Mouse (Mus musculus) erythroblast, embryonic 14.5 days (primary cell): ENCODE measurements at regions not wholly inside any gene's neighbourhood (a gene's known extent, or its start where the extent isn't known, plus 50 kb on each side); places are given as distances from the start of the nearest gene placed in this dataset.

Experiments used
- H3K27me3 ChIP-seq: 2 replicates; pipeline ENCODE4 v1.6.1; 2012; ENCODE audit warnings: inconsistent platforms; ENCODE audit not compliant: control insufficient read depth
- H3K36me3 ChIP-seq: 2 replicates; pipeline ENCODE4 v1.6.1; 2012; ENCODE audit warnings: mild to moderate bottlenecking, inconsistent platforms; ENCODE audit not compliant: control insufficient read depth
- H3K4me1 ChIP-seq: 2 replicates; pipeline ENCODE4 v1.6.1; 2012; ENCODE audit warnings: inconsistent platforms; ENCODE audit not compliant: control insufficient read depth
- H3K4me3 ChIP-seq: replicated peaks from 2 replicates; pipeline ENCODE3; 2012; ENCODE audit warnings: moderate library complexity, mild to moderate bottlenecking, inconsistent platforms
- H3K9me3 ChIP-seq: 2 replicates; pipeline ENCODE4 v1.6.1; 2012; ENCODE audit warnings: low read length, inconsistent platforms, mixed read lengths; ENCODE audit not compliant: control insufficient read depth
- GATA1 ChIP-seq: IDR thresholded peaks from 2 replicates; pipeline ENCODE4 v1.6.1; 2012; ENCODE audit warnings: low read length, inconsistent platforms, mixed read lengths
- TAL1 ChIP-seq: IDR thresholded peaks from 3 replicates; pipeline ENCODE4 v1.6.1; 2012; ENCODE audit warnings: low read length, inconsistent platforms, mixed read lengths

GRCm38 (mm10) chr10:98808644-98809043 lies 105.6 kb upstream of the Atp2b1 start:
- no peaks in the 10 kb centered on the region for H3K27me3 ChIP-seq
- H3K4me3 ChIP-seq = no peak overlapping the region
- H3K36me3 ChIP-seq = no peaks in the 10 kb centered on the region
- H3K4me1 ChIP-seq = no peaks in the 10 kb centered on the region
- H3K9me3 ChIP-seq = no peaks in the 10 kb centered on the region
- no peak for TF ChIP-seq GATA1
- TF ChIP-seq TAL1 = no peak

GRCm38 (mm10) chr10:98829051-98829450 lies 85.2 kb upstream of the Atp2b1 start:
- peaks cover 2% of the 10 kb centered on the region; the same call in 1 of the 2 replicates for H3K4me1 ChIP-seq
- no peak overlapping the region for H3K4me3 ChIP-seq
- H3K36me3 ChIP-seq = no peaks in the 10 kb centered on the region
- no peaks in the 10 kb centered on the region for H3K27me3 ChIP-seq
- no peaks in the 10 kb centered on the region for H3K9me3 ChIP-seq
- TF ChIP-seq GATA1 (no peak), TAL1 (no peak)

GRCm38 (mm10) chr10:98831488-98831887 lies 82.7 kb upstream of the Atp2b1 start:
- no peak overlapping the region for H3K4me3 ChIP-seq
- H3K9me3 ChIP-seq = no peaks in the 10 kb centered on the region
- H3K27me3 ChIP-seq = no peaks in the 10 kb centered on the region
- H3K4me1 ChIP-seq = peaks cover 2% of the 10 kb centered on the region; the same call in 1 of the 2 replicates
- no peaks in the 10 kb centered on the region for H3K36me3 ChIP-seq
- TF ChIP-seq TAL1 (no peak), GATA1 (no peak)

- Histone ChIP-seq H3K4me1 (peaks cover 9% of the 10 kb centered on the region), H3K4me3 (no peak overlapping the region), H3K36me3 (no peaks in the 10 kb centered on the region), H3K27me3 (no peaks in the 10 kb centered on the region), H3K9me3 (no peaks in the 10 kb centered on the region)
- no peak for TF ChIP-seq GATA1
- TF ChIP-seq TAL1 = no peak
Observed at GRCm38 (mm10) chr10:98837289-98838181, 76.7 kb upstream of the Atp2b1 start.

- H3K36me3 ChIP-seq = no peaks in the 10 kb centered on the region
- no peaks in the 10 kb centered on the region for H3K9me3 ChIP-seq
- TF ChIP-seq GATA1 = no peak
- TF ChIP-seq TAL1 = no peak
- H3K4me3 ChIP-seq = no peak overlapping the region
- H3K4me1 ChIP-seq = peaks cover 9% of the 10 kb centered on the region
- H3K27me3 ChIP-seq = no peaks in the 10 kb centered on the region
Observed at GRCm38 (mm10) chr10:98838926-98839679, 75.1 kb upstream of the Atp2b1 start.

GRCm38 (mm10) chr10:98839963-98840362 lies 74.2 kb upstream of the Atp2b1 start:
- Histone ChIP-seq H3K27me3 (no peaks in the 10 kb centered on the region), H3K4me3 (no peak overlapping the region), H3K9me3 (no peaks in the 10 kb centered on the region), H3K4me1 (peaks cover 9% of the 10 kb centered on the region), H3K36me3 (no peaks in the 10 kb centered on the region)
- TF ChIP-seq TAL1 (no peak), GATA1 (no peak)

GRCm38 (mm10) chr10:98840411-98840810 lies 73.8 kb upstream of the Atp2b1 start:
- Histone ChIP-seq H3K9me3 (no peaks in the 10 kb centered on the region), H3K4me3 (no peak overlapping the region), H3K4me1 (peaks cover 9% of the 10 kb centered on the region), H3K27me3 (no peaks in the 10 kb centered on the region), H3K36me3 (no peaks in the 10 kb centered on the region)
- TF ChIP-seq TAL1 = no peak
- TF ChIP-seq GATA1 = no peak

- H3K9me3 ChIP-seq = no peaks in the 10 kb centered on the region
- H3K27me3 ChIP-seq = no peaks in the 10 kb centered on the region
- no peak overlapping the region for H3K4me3 ChIP-seq
- TF ChIP-seq TAL1 = no peak
- no peak for TF ChIP-seq GATA1
- no peaks in the 10 kb centered on the region for H3K36me3 ChIP-seq
- H3K4me1 ChIP-seq = peaks cover 9% of the 10 kb centered on the region
Observed at GRCm38 (mm10) chr10:98840957-98841831, 73.0 kb upstream of the Atp2b1 start.

GRCm38 (mm10) chr10:98841860-98842259 lies 72.3 kb upstream of the Atp2b1 start:
- no peak for TF ChIP-seq GATA1
- no peak for TF ChIP-seq TAL1
- peaks cover 9% of the 10 kb centered on the region for H3K4me1 ChIP-seq
- no peaks in the 10 kb centered on the region for H3K27me3 ChIP-seq

More at GRCm38 (mm10) chr10:98841860-98842259, 72.3 kb upstream of the Atp2b1 start:
- Histone ChIP-seq H3K9me3 (no peaks in the 10 kb centered on the region), H3K36me3 (no peaks in the 10 kb centered on the region), H3K4me3 (no peak overlapping the region)
